Mouse (Mus musculus) heart, embryonic 13.5 days (tissue): ENCODE measurements around the gene Olfr960. TPM values are rescaled to one million over a fixed set of nuclear protein-coding genes. Genes with fewer than 3 reads are reported as not detected.

Experiments
- ATAC-seq: fragments of 200-750 bp; cut with Nextera tagmentation; 2 replicates; pipeline ENCODE4 v1.8.0; 2017; ENCODE audit warnings: moderate TSS enrichment; ENCODE audit not compliant: insufficient number of reproducible peaks, low FRiP score, low TSS enrichment; ENCODE audit errors: extremely low read depth
- H3K27ac ChIP-seq: fragments of 300-500 bp; sonication (generic); replicated peaks from 2 replicates; pipeline ENCODE4 v1.5.1; 2015; ENCODE audit warnings: moderate library complexity, mild to moderate bottlenecking, inconsistent platforms
- H3K27me3 ChIP-seq: fragments of 300-500 bp; sonication (generic); replicated peaks from 2 replicates; pipeline ENCODE4 v1.6.1; 2015; ENCODE audit warnings: mild to moderate bottlenecking, inconsistent platforms
- H3K36me3 ChIP-seq: fragments of 300-500 bp; sonication (generic); 2 replicates; pipeline ENCODE4 v1.6.1; 2015; ENCODE audit warnings: mild to moderate bottlenecking, inconsistent platforms
- H3K4me1 ChIP-seq: fragments of 300-500 bp; sonication (generic); 2 replicates; pipeline ENCODE4 v1.6.1; 2015; ENCODE audit warnings: inconsistent platforms
- H3K4me2 ChIP-seq: fragments of 300-500 bp; sonication (generic); 2 replicates; pipeline ENCODE4 v1.6.1; 2015; ENCODE audit warnings: inconsistent platforms, mild to moderate bottlenecking, moderate library complexity
- H3K4me3 ChIP-seq: fragments of 300-500 bp; sonication (generic); 2 replicates; pipeline ENCODE4 v1.5.1; 2015; ENCODE audit warnings: moderate library complexity, mild to moderate bottlenecking, inconsistent platforms
- H3K9ac ChIP-seq: fragments of 300-500 bp; sonication (generic); 2 replicates; pipeline ENCODE4 v1.6.1; 2015; ENCODE audit warnings: inconsistent platforms, mild to moderate bottlenecking, moderate library complexity
- H3K9me3 ChIP-seq: fragments of 300-500 bp; sonication (generic); 2 replicates; pipeline ENCODE4 v1.6.1; 2016; ENCODE audit warnings: inconsistent platforms
- WGBS: fragments of 180-500 bp; shearing (Covaris S2); methylation state at CpG from one replicate; pipeline ENCODE4 v1.1.7; 2015; ENCODE audit warnings: mixed read lengths; 5-methylcytosine and 5-hydroxymethylcytosine counted together
- polyA plus RNA-seq: library from polyadenylated mRNA; unstranded; fragments of >200 nt; fragmentation: Nextera tagmentation; extraction: Ambion mirVana; gene quantifications from 2 replicates; pipeline ENCODE4 v1.2.1, GENCODE M21; 2015

Olfr960 gene
- polyA plus RNA-seq, 1 experiment from 2014 or later: not detected

- no peak overlapping the region for H3K27ac ChIP-seq
- no peaks in the 10 kb centered on the region for H3K36me3 ChIP-seq
- WGBS: 74% methylated on average over 2 of the region's 2 CpGs
- no peak overlapping the region for H3K4me2 ChIP-seq
- no peaks in the 10 kb centered on the region for H3K4me1 ChIP-seq
- no peaks in the 10 kb centered on the region for H3K9me3 ChIP-seq
- no peak overlapping the region for H3K9ac ChIP-seq
- H3K27me3 ChIP-seq: no peaks in the 10 kb centered on the region
- ATAC-seq: no peak
- H3K4me3 ChIP-seq: no peak overlapping the region
Observed at GRCm38 (mm10) chr9:39629069-39629468, 7.9 kb downstream of the Olfr960 start.

DNA sequence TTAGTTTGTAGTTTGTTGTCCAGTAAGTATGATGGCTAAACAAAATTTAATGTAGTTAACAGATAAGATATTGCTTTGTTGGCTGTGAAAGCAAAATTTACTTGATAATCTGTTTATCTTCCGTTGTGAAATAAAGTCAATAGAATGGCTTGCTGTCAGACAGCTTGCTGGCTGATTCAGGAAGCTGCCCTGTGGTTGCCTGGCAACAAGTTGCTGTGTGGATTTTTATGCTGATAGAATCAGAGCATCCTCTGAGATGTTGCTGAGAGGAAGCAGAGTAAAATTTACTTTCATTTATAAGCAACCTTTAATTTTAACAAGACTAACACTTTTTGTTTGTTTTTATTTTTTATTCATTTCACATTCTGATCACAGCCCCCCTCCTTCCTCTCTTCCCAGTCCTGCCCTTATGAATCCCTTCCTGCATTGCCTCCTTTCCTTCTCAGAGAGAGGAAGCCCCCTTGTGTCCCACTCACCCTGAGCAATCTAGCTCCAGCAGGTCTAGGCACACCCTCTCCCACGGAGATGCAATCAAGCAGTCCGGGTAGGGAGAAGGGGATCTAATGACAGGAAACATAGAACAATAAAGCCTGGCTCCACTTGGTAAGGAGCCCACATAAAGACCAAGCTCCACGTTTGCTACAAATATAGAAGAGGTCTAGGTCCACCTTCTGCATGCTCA, 12.9 kb downstream of the Olfr960 start:
- no peaks in the 10 kb centered on the region for H3K36me3 ChIP-seq
- no peak overlapping the region for H3K4me3 ChIP-seq
- no peak overlapping the region for H3K27ac ChIP-seq
- H3K4me2 ChIP-seq: no peak overlapping the region
- 29% methylated on average over 4 of the region's 4 CpGs for WGBS
- no peak overlapping the region for H3K9ac ChIP-seq
- no peaks in the 10 kb centered on the region for H3K27me3 ChIP-seq
- no peaks in the 10 kb centered on the region for H3K9me3 ChIP-seq
- H3K4me1 ChIP-seq: no peaks in the 10 kb centered on the region
- ATAC-seq: no peak

DNA sequence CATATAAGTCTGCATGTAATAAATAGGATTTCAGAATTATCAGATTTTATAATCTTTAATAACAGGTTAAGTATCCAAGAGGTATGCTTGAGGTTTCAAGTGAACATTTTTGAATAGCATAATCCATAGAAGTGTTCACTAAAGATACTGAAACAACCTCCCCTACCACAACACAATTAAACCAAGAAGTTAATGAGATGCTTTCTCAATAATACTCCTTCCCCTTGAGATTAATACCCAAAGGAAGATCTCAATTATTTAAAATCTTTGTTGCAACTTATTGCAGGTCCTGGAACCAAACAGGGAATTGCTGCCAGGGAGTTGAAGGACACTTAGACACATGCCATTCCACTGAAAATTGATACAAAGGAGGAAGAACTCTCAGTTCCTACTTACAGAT, 23.6 kb downstream of the Olfr960 start, which contains the start of gene Olfr961:
Gene Olfr961 (plus strand): TSS at position 301 of the 400 bp plus-strand sequence.
- Histone ChIP-seq H3K4me3 (no peak within 1 kb of the TSS), H3K27me3 (no peaks in the 10 kb centered on the region), H3K4me2 (no peak within 1 kb of the TSS)

DNA sequence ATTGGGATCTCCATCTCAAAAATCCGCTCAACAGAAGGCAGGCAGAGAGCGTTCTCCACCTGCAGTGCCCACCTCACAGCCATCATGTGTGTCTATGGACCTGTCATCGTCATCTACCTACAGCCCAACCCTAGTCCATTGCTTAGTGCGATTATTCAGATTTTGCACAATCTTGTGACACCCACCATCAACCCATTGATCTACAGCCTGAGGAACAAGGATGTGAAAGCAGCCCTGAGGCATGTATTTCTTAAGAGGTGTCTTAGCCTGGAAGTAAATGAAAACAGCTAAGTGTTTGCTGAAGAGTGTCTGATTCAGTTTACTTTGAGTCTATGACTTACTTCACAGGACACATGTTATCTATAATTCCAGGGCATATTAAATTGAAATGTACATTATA, 26.2 kb downstream of the Olfr960 start:
- H3K4me3 ChIP-seq: no peak overlapping the region
- H3K9me3 ChIP-seq: no peaks in the 10 kb centered on the region
- no peak overlapping the region for H3K9ac ChIP-seq
- no peak for ATAC-seq
- no peaks in the 10 kb centered on the region for H3K36me3 ChIP-seq
- no peaks in the 10 kb centered on the region for H3K27me3 ChIP-seq
- no peak overlapping the region for H3K4me2 ChIP-seq
- H3K27ac ChIP-seq: no peak overlapping the region
- H3K4me1 ChIP-seq: no peaks in the 10 kb centered on the region
- 72% methylated on average over 4 of the region's 4 CpGs for WGBS

More for the DNA sequence above, 23.6 kb downstream of the Olfr960 start, which contains the start of gene Olfr961:
- no peak within 1 kb of the TSS for H3K9ac ChIP-seq
- no peaks in the 10 kb centered on the region for H3K9me3 ChIP-seq
- no peak for ATAC-seq
- H3K4me1 ChIP-seq: no peaks in the 10 kb centered on the region
- H3K36me3 ChIP-seq: no peaks in the 10 kb centered on the region
- H3K27ac ChIP-seq: no peak within 1 kb of the TSS

- Histone ChIP-seq H3K27me3 (no peaks in the 10 kb centered on the region), H3K9ac (no peak overlapping the region), H3K4me1 (no peaks in the 10 kb centered on the region), H3K4me3 (no peak overlapping the region), H3K9me3 (no peaks in the 10 kb centered on the region), H3K27ac (no peak overlapping the region), H3K4me2 (no peak overlapping the region), H3K36me3 (no peaks in the 10 kb centered on the region)
- no peak for ATAC-seq
- 59% methylated on average over 6 of the region's 6 CpGs for WGBS
Observed at GRCm38 (mm10) chr9:39654756-39655396, 33.7 kb downstream of the Olfr960 start.

DNA sequence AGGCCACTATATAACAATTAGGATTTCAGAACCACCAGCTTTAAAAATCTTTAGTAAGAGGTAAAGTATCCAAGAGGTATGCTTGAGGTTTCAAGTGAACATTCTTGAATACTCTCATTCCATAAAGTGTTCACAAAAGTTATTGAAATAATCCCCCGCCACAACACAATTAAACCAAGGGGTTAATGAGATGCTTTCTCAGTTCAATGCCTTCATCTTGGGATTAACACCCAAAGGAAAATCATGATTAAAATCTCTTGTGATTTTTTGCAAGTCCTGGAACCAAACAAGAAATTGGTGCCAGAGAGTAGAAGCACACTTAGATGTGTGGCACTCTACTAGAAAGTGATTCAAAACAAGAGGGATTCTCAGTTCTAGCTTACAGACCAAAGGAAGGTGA, 45.7 kb downstream of the Olfr960 start, which contains the start of gene Olfr963:
Gene Olfr963 (plus strand): TSS at position 301 of the 400 bp plus-strand sequence.
- Histone ChIP-seq H3K4me1 (no peaks in the 10 kb centered on the region), H3K9ac (no peak within 1 kb of the TSS), H3K27ac (no peak within 1 kb of the TSS), H3K4me3 (no peak within 1 kb of the TSS), H3K9me3 (peaks cover under 1% of the 10 kb centered on the region; the same call in 1 of the 2 replicates), H3K27me3 (no peaks in the 10 kb centered on the region), H3K4me2 (no peak within 1 kb of the TSS), H3K36me3 (no peaks in the 10 kb centered on the region)
- 79% methylated on average over 1 of the region's 1 CpGs for WGBS
- ATAC-seq: no peak

DNA sequence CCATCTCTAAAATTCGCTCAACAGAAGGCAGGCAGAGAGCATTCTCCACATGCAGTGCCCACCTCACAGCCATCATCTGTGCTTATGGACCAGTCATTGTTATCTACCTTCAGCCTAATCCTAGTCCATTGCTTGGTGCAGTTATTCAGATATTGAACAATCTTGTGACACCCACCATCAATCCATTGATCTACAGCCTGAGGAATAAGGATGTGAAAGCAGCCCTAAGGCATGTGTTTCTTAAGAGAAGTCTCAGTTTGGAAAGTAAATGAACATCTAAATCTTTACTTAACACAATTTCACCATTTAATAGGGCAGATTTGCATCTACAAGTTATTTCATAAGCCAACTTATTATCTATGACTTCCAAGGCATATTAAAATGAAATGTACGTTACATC, 48.5 kb downstream of the Olfr960 start:
- no peak overlapping the region for H3K9ac ChIP-seq
- ATAC-seq: no peak
- H3K4me2 ChIP-seq: no peak overlapping the region
- no peaks in the 10 kb centered on the region for H3K4me1 ChIP-seq
- H3K27ac ChIP-seq: no peak overlapping the region
- 56% methylated on average over 2 of the region's 2 CpGs for WGBS
- no peaks in the 10 kb centered on the region for H3K27me3 ChIP-seq
- no peaks in the 10 kb centered on the region for H3K36me3 ChIP-seq
- H3K9me3 ChIP-seq: no peaks in the 10 kb centered on the region; the same call in 1 of the 2 replicates
- no peak overlapping the region for H3K4me3 ChIP-seq

Other genes with a start within 250 kb of the Olfr960 start
- gene Olfr951, start 234.0 kb upstream of the Olfr960 start, polyA plus RNA-seq: not detected in 2 replicates
- not detected in 2 replicates for gene Olfr952, start 194.2 kb upstream of the Olfr960 start, polyA plus RNA-seq
- gene Olfr954, start 164.7 kb upstream of the Olfr960 start, polyA plus RNA-seq: not detected in 2 replicates
- gene Olfr955, start 149.4 kb upstream of the Olfr960 start, polyA plus RNA-seq: not detected in 2 replicates
- not detected in 2 replicates for gene Olfr44, start 127.4 kb upstream of the Olfr960 start, polyA plus RNA-seq
- gene Olfr957, start 105.6 kb upstream of the Olfr960 start, polyA plus RNA-seq: not detected in 2 replicates
- gene Olfr958, start 67.3 kb upstream of the Olfr960 start, polyA plus RNA-seq: not detected in 2 replicates
- gene Olfr959, start 45.8 kb upstream of the Olfr960 start, polyA plus RNA-seq: not detected in 2 replicates
- gene AW551984, start 17.0 kb upstream of the Olfr960 start, polyA plus RNA-seq: 10.3 and 10.8 TPM in 2 replicates
- gene Olfr148, start 10.7 kb upstream of the Olfr960 start, polyA plus RNA-seq: not detected in 2 replicates
- gene Olfr961, start 23.7 kb downstream of the Olfr960 start, polyA plus RNA-seq: not detected in 2 replicates
- not detected in 2 replicates for gene Olfr963, start 45.8 kb downstream of the Olfr960 start, polyA plus RNA-seq
- gene Olfr149, start 85.7 kb downstream of the Olfr960 start, polyA plus RNA-seq: not detected in 2 replicates
- not detected in 2 replicates for gene Olfr965, start 90.0 kb downstream of the Olfr960 start, polyA plus RNA-seq
- gene Olfr150, start 109.6 kb downstream of the Olfr960 start, polyA plus RNA-seq: not detected in 2 replicates
- not detected in 2 replicates for gene Olfr967, start 124.9 kb downstream of the Olfr960 start, polyA plus RNA-seq
- not detected in 2 replicates for gene Olfr968, start 161.9 kb downstream of the Olfr960 start, polyA plus RNA-seq
- not detected in 2 replicates for gene Olfr969, start 169.6 kb downstream of the Olfr960 start, polyA plus RNA-seq
- not detected in 2 replicates for gene Olfr970, start 187.5 kb downstream of the Olfr960 start, polyA plus RNA-seq
- not detected in 2 replicates for gene Olfr971, start 215.5 kb downstream of the Olfr960 start, polyA plus RNA-seq
- gene Olfr972, start 245.0 kb downstream of the Olfr960 start, polyA plus RNA-seq: not detected in 2 replicates